Mouse (Mus musculus): ENCODE results near the gene Dyrk1a.

DNA sequence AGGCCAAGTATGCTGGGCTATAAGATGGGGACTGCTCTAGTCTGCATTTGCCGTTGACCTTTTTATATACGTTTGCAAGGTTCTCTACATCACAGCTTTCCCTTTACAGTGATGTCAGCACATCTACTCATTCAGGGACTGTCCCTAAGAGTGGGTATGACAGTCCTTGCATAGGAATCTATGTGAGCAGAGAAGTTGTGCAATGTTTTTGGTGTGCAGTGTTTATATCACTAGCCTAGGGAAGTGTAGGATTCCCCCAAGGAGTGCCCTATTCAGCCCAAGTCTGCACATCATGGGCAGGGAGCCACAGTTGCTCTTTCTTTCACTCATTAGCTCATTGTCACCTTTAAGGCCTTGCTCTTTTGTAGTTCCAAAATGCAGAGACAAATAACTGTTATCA, 78.1 kb downstream of the Dyrk1a start:
- TF ChIP-seq CTCF (IDR thresholded peaks at IDR 0.05; ENCODE audit: borderline replicate concordance, insufficient read depth, low read depth, low read length) (no peak), POLR2A (IDR thresholded peaks at IDR 0.05; ENCODE audit: borderline replicate concordance, insufficient read depth, low read length) (no peak)

Measured in cerebellum, adult 2 months (tissue).